Mouse (Mus musculus): Measurements from ENCODE around the gene 1700067P10Rik.

DNA sequence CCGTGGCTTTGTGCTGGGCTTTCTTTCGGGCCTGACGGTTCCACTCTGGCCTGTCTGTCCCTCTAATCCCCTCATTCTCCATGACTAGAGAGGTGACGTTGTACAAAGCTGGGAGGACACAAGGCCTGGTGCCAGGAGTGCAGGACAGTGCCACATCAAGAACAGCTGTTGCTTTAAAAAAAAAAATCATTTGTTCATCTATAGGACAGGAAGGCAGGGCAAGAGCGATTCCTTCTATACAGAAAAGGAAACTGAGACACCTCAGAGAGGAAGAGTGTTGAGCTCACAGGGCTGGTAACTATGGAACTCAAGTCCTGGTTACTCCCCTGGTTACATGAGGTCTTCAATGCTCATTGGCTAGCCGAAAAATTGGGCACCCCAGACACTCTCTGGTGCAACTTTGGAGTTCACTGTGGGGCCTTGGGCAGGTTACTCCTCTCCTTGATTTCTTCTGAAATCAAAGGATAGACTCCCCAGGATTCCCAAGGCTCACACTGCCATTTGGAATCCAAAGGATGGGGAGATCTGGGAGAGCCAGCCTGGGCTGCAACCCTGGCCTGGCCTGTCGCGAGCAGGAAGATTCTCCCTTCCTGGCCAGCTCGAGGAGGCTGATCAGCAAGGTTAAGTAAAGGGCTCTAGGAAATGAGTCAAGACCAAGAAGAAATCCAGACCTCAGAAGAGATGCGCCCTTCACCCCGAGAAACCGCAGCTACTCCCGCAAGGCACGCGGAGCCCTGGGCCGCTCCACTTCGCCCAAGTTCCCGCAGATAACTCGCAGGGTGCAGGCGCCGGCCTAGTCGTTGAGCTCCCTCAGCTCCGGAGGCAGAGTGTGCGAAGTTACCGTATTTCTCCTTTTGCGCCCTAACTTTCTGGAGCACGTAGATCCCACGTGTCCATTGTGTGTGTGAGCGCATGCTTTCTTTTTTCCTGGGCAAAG, 47.5 kb upstream of the 1700067P10Rik start:
- TF ChIP-seq CTCF (IDR thresholded peaks at IDR 0.05; ENCODE audit: low read depth, low read length) (no peak), POLR2AphosphoS5 (IDR thresholded peaks at IDR 0.05; ENCODE audit: insufficient replicate concordance, low read depth, low read length) (no peak), TAL1 (conservative IDR thresholded peaks at IDR 0.05; ENCODE audit: low read depth, low read length) (no peak)
